Mouse (Mus musculus) C2C12 (cell line): ENCODE measurements at regions not wholly inside any gene's neighbourhood (a gene's known extent, or its start where the extent isn't known, plus 50 kb on each side); places are given as distances from the start of the nearest gene placed in this dataset.

Experiments used
- CTCF ChIP-seq: IDR thresholded peaks from one replicate; pipeline ENCODE4 v1.5.1; 2011; ENCODE audit not compliant: control insufficient read depth, insufficient read depth, insufficient read length
- MAX ChIP-seq: IDR thresholded peaks from one replicate; pipeline ENCODE4 v1.6.1; 2011; ENCODE audit warnings: mild to moderate bottlenecking, control low read depth
- MYOD1 ChIP-seq: IDR thresholded peaks from one replicate; pipeline ENCODE4 v1.6.1; 2011; ENCODE audit warnings: low read depth; ENCODE audit not compliant: control insufficient read depth, insufficient read length
- MYOG ChIP-seq: IDR thresholded peaks from one replicate; pipeline ENCODE4 v1.6.1; 2011; ENCODE audit not compliant: control insufficient read depth, insufficient read length; ENCODE audit errors: extremely low read depth
- USF1 ChIP-seq: IDR thresholded peaks from one replicate; pipeline ENCODE4 v1.6.1; 2011; ENCODE audit warnings: low read depth, mild to moderate bottlenecking, control low read depth, moderate library complexity

GRCm38 (mm10) chr16:93463405-93463804 lies 140.5 kb downstream of the Setd4 start:
- TF ChIP-seq CTCF (no peak), MYOG (no peak), USF1 (no peak), MYOD1 (no peak), MAX (no peak)
